Mouse (Mus musculus): ENCODE measurements around the gene Cd248. TPM values are rescaled to one million over a fixed set of nuclear protein-coding genes. Genes with fewer than 3 reads are reported as not detected.

Gene Cd248
- polyA plus RNA-seq, 1 experiment from 2014 or later: 26.3 TPM

GRCm38 (mm10) chr19:5040862-5041523, 26.9 kb upstream of the Cd248 start, which contains the start of gene Brms1:
Gene Brms1 (plus strand): TSS chr19:5041354.
- WGBS: 9% methylated on average over 40 of the region's 40 CpGs
- no peaks in the 10 kb centered on the region for H3K27me3 ChIP-seq (replicated peaks)
- peak within 1 kb of the TSS; percentile 81 for H3K9ac ChIP-seq
- H3K4me3 ChIP-seq: peak within 1 kb of the TSS; percentile 89
- peaks cover 13% of the 10 kb centered on the region for H3K36me3 ChIP-seq
- H3K4me2 ChIP-seq (replicated peaks): peak within 1 kb of the TSS; percentile 98
- peaks cover 37% of the 10 kb centered on the region for H3K4me1 ChIP-seq
- no peaks in the 10 kb centered on the region for H3K9me3 ChIP-seq
- ATAC-seq (ENCODE audit: low FRiP score, low read depth): peak; percentile 64
- 0 out of 2 replicates have a peak within 1 kb of the TSS, but pooled peaks have one; percentile 42 for H3K27ac ChIP-seq

- WGBS: 2% methylated on average over 16 of the region's 16 CpGs
Observed at GRCm38 (mm10) chr19:5041588-5041987, 26.3 kb upstream of the Cd248 start.

GRCm38 (mm10) chr19:5045531-5045930, 22.3 kb upstream of the Cd248 start:
- Histone ChIP-seq H3K9ac (no peak overlapping the region), H3K4me2 (replicated peaks) (no peak overlapping the region), H3K4me1 (peaks cover 25% of the 10 kb centered on the region), H3K27me3 (replicated peaks) (peaks cover 7% of the 10 kb centered on the region), H3K36me3 (peaks cover 53% of the 10 kb centered on the region), H3K27ac (no peak overlapping the region), H3K9me3 (no peaks in the 10 kb centered on the region), H3K4me3 (no peak overlapping the region)
- 85% methylated on average over 4 of the region's 4 CpGs for WGBS
- no peak for ATAC-seq (ENCODE audit: low FRiP score, low read depth)

More at GRCm38 (mm10) chr19:5041588-5041987, 26.3 kb upstream of the Cd248 start:
- Histone ChIP-seq H3K36me3 (peaks cover 18% of the 10 kb centered on the region), H3K27me3 (replicated peaks) (no peaks in the 10 kb centered on the region), H3K27ac (0 out of 2 replicates have a peak overlapping the region, but pooled peaks have one; percentile 42), H3K4me1 (peaks cover 37% of the 10 kb centered on the region), H3K4me3 (peak overlapping the region; percentile 89), H3K9ac (peak overlapping the region; percentile 81), H3K9me3 (no peaks in the 10 kb centered on the region), H3K4me2 (replicated peaks) (peak overlapping the region; percentile 98)
- no peak for ATAC-seq (ENCODE audit: low FRiP score, low read depth)

GRCm38 (mm10) chr19:5048138-5049056, 19.5 kb upstream of the Cd248 start:
- H3K36me3 ChIP-seq: peaks cover 48% of the 10 kb centered on the region
- peaks cover 14% of the 10 kb centered on the region for H3K4me1 ChIP-seq
- 88% methylated on average over 14 of the region's 14 CpGs for WGBS
- peaks cover 36% of the 10 kb centered on the region for H3K27me3 ChIP-seq (replicated peaks)
- no peak overlapping the region for H3K4me3 ChIP-seq
- no peaks in the 10 kb centered on the region for H3K9me3 ChIP-seq
- H3K27ac ChIP-seq: no peak overlapping the region
- no peak overlapping the region for H3K9ac ChIP-seq
- ATAC-seq (ENCODE audit: low FRiP score, low read depth): no peak
- H3K4me2 ChIP-seq (replicated peaks): no peak overlapping the region

GRCm38 (mm10) chr19:5049325-5049724, 18.6 kb upstream of the Cd248 start:
- H3K4me1 ChIP-seq: peaks cover 14% of the 10 kb centered on the region
- H3K36me3 ChIP-seq: peaks cover 44% of the 10 kb centered on the region
- no peak for ATAC-seq (ENCODE audit: low FRiP score, low read depth)
- H3K27ac ChIP-seq: no peak overlapping the region
- no peaks in the 10 kb centered on the region for H3K9me3 ChIP-seq
- H3K9ac ChIP-seq: no peak overlapping the region
- no peak overlapping the region for H3K4me2 ChIP-seq (replicated peaks)
- WGBS: 81% methylated on average over 6 of the region's 6 CpGs
- H3K4me3 ChIP-seq: no peak overlapping the region; the same call in 1 of the 2 replicates
- H3K27me3 ChIP-seq (replicated peaks): peaks cover 41% of the 10 kb centered on the region

- no peak within 1 kb of the TSS for H3K27ac ChIP-seq
- WGBS: 21% methylated on average over 14 of the region's 14 CpGs
- H3K4me3 ChIP-seq: no peak within 1 kb of the TSS; the same call in 1 of the 2 replicates
- H3K4me2 ChIP-seq (replicated peaks): peak within 1 kb of the TSS; percentile 24
- H3K36me3 ChIP-seq: peaks cover 44% of the 10 kb centered on the region
- peaks cover 14% of the 10 kb centered on the region for H3K4me1 ChIP-seq
- peak; percentile 31 for ATAC-seq (ENCODE audit: low FRiP score, low read depth)
- H3K27me3 ChIP-seq (replicated peaks): peaks cover 42% of the 10 kb centered on the region
- no peaks in the 10 kb centered on the region for H3K9me3 ChIP-seq
- H3K9ac ChIP-seq: 0 out of 2 replicates have a peak within 1 kb of the TSS, but pooled peaks have one; percentile 13
Observed at GRCm38 (mm10) chr19:5050047-5050905, 17.6 kb upstream of the Cd248 start, which contains the start of gene Rin1. Gene Rin1 (plus strand): TSS chr19:5050481.

GRCm38 (mm10) chr19:5051031-5051430, 16.8 kb upstream of the Cd248 start:
- peaks cover 15% of the 10 kb centered on the region for H3K4me1 ChIP-seq
- H3K36me3 ChIP-seq: peaks cover 40% of the 10 kb centered on the region
- 9% methylated on average over 17 of the region's 17 CpGs for WGBS
- no peaks in the 10 kb centered on the region for H3K9me3 ChIP-seq
- no peak overlapping the region for H3K4me3 ChIP-seq
- no peak overlapping the region for H3K27ac ChIP-seq
- peaks cover 44% of the 10 kb centered on the region for H3K27me3 ChIP-seq (replicated peaks)
- peak; percentile 23 for ATAC-seq (ENCODE audit: low FRiP score, low read depth)
- H3K9ac ChIP-seq: 0 out of 2 replicates have a peak overlapping the region, but pooled peaks have one; percentile 13
- H3K4me2 ChIP-seq (replicated peaks): peak overlapping the region; percentile 24

- no peak for ATAC-seq (ENCODE audit: low FRiP score, low read depth)
- Histone ChIP-seq H3K4me1 (peaks cover 20% of the 10 kb centered on the region), H3K4me2 (replicated peaks) (no peak overlapping the region; the same call in 1 of the 2 replicates), H3K27me3 (replicated peaks) (peaks cover 44% of the 10 kb centered on the region), H3K9ac (0 out of 2 replicates have a peak overlapping the region, but pooled peaks have one; percentile 13), H3K27ac (no peak overlapping the region), H3K9me3 (no peaks in the 10 kb centered on the region), H3K4me3 (no peak overlapping the region), H3K36me3 (peaks cover 35% of the 10 kb centered on the region)
- 31% methylated on average over 3 of the region's 3 CpGs for WGBS
Observed at GRCm38 (mm10) chr19:5051515-5051914, 16.4 kb upstream of the Cd248 start.

GRCm38 (mm10) chr19:5052166-5052822, 15.6 kb upstream of the Cd248 start:
- H3K27ac ChIP-seq: no peak overlapping the region
- peaks cover 48% of the 10 kb centered on the region for H3K27me3 ChIP-seq (replicated peaks)
- peaks cover 21% of the 10 kb centered on the region for H3K4me1 ChIP-seq
- 26% methylated on average over 25 of the region's 25 CpGs for WGBS
- peaks cover 27% of the 10 kb centered on the region for H3K36me3 ChIP-seq
- H3K9me3 ChIP-seq: no peaks in the 10 kb centered on the region
- peak overlapping the region; percentile 9; the same call in 1 of the 2 replicates for H3K4me2 ChIP-seq (replicated peaks)
- no peak overlapping the region for H3K4me3 ChIP-seq
- no peak for ATAC-seq (ENCODE audit: low FRiP score, low read depth)
- no peak overlapping the region for H3K9ac ChIP-seq

GRCm38 (mm10) chr19:5052853-5053252, 15.0 kb upstream of the Cd248 start:
- H3K4me1 ChIP-seq: peaks cover 21% of the 10 kb centered on the region
- ATAC-seq (ENCODE audit: low FRiP score, low read depth): no peak
- H3K27me3 ChIP-seq (replicated peaks): peaks cover 48% of the 10 kb centered on the region
- peaks cover 22% of the 10 kb centered on the region for H3K36me3 ChIP-seq
- H3K9ac ChIP-seq: no peak overlapping the region
- no peak overlapping the region for H3K27ac ChIP-seq
- H3K4me3 ChIP-seq: no peak overlapping the region
- H3K9me3 ChIP-seq: no peaks in the 10 kb centered on the region
- no peak overlapping the region for H3K4me2 ChIP-seq (replicated peaks)
- WGBS: 58% methylated on average over 17 of the region's 17 CpGs

- H3K4me1 ChIP-seq: peaks cover 24% of the 10 kb centered on the region
- no peak overlapping the region for H3K27ac ChIP-seq
- peaks cover 48% of the 10 kb centered on the region for H3K27me3 ChIP-seq (replicated peaks)
- H3K4me3 ChIP-seq: no peak overlapping the region
- no peak for ATAC-seq (ENCODE audit: low FRiP score, low read depth)
- 15% methylated on average over 9 of the region's 9 CpGs for WGBS
- H3K36me3 ChIP-seq: peaks cover 12% of the 10 kb centered on the region
- no peak overlapping the region for H3K9ac ChIP-seq
- no peaks in the 10 kb centered on the region for H3K9me3 ChIP-seq
- no peak overlapping the region for H3K4me2 ChIP-seq (replicated peaks)
Observed at GRCm38 (mm10) chr19:5053909-5054308, 14.0 kb upstream of the Cd248 start.

All from neural tube, embryonic 12.5 days (tissue).